Mouse (Mus musculus): ENCODE measurements around the gene Cd300ld5. TPM values are rescaled to one million over a fixed set of nuclear protein-coding genes. Genes with fewer than 3 reads are reported as not detected.

The Cd300ld5 gene
- polyA plus RNA-seq, 1 experiment, result 16.3 TPM

GRCm38 (mm10) chr11:115075859-115076258 lies 38.3 kb upstream of the Cd300ld5 start:
- Histone ChIP-seq H3K27ac (ENCODE audit: insufficient read depth, low read depth, low read length) (no peak overlapping the region), H3K4me3 (ENCODE audit: insufficient read depth, low read length) (no peak overlapping the region), H3K4me1 (ENCODE audit: control insufficient read depth, insufficient read depth, low read length) (peaks cover 34% of the 10 kb centered on the region)
- TF ChIP-seq CTCF (IDR thresholded peaks at IDR 0.05; ENCODE audit: low read depth, low read length) (no peak), POLR2A (IDR thresholded peaks at IDR 0.05; ENCODE audit: borderline replicate concordance, low read depth, low read length) (no peak)

DNA sequence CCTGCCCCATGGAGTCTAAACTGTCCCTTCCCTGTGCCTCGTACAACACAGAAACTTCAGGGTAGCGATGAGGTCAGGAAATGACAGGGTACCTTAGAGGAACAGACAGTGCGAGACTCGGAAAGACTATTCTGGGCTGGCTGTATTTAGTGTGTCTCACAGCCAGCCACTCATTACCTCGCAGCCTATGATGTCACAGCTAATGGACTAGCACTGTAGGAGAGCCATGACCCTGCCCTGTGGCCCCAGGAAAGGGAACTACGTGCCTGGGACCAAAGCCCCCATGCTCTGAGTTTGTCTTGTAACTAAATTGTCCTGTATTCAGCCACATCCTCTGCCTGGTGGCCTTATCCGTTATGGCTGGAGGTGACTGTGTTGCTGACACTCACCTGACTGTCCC lies 37.8 kb upstream of the Cd300ld5 start:
- Histone ChIP-seq H3K4me1 (ENCODE audit: control insufficient read depth, insufficient read depth, low read length) (peaks cover 36% of the 10 kb centered on the region), H3K4me3 (ENCODE audit: insufficient read depth, low read length) (no peak overlapping the region), H3K27ac (ENCODE audit: insufficient read depth, low read depth, low read length) (no peak overlapping the region)
- TF ChIP-seq CTCF (IDR thresholded peaks at IDR 0.05; ENCODE audit: low read depth, low read length) (no peak), POLR2A (IDR thresholded peaks at IDR 0.05; ENCODE audit: borderline replicate concordance, low read depth, low read length) (no peak)

GRCm38 (mm10) chr11:115073002-115073401 lies 35.4 kb upstream of the Cd300ld5 start:
- H3K27ac ChIP-seq (ENCODE audit: insufficient read depth, low read depth, low read length), result peak overlapping the region; percentile 68
- H3K4me1 ChIP-seq (ENCODE audit: control insufficient read depth, insufficient read depth, low read length), result peaks cover 37% of the 10 kb centered on the region
- TF ChIP-seq CTCF (IDR thresholded peaks at IDR 0.05; ENCODE audit: low read depth, low read length) (no peak), POLR2A (IDR thresholded peaks at IDR 0.05; ENCODE audit: borderline replicate concordance, low read depth, low read length) (no peak)

DNA sequence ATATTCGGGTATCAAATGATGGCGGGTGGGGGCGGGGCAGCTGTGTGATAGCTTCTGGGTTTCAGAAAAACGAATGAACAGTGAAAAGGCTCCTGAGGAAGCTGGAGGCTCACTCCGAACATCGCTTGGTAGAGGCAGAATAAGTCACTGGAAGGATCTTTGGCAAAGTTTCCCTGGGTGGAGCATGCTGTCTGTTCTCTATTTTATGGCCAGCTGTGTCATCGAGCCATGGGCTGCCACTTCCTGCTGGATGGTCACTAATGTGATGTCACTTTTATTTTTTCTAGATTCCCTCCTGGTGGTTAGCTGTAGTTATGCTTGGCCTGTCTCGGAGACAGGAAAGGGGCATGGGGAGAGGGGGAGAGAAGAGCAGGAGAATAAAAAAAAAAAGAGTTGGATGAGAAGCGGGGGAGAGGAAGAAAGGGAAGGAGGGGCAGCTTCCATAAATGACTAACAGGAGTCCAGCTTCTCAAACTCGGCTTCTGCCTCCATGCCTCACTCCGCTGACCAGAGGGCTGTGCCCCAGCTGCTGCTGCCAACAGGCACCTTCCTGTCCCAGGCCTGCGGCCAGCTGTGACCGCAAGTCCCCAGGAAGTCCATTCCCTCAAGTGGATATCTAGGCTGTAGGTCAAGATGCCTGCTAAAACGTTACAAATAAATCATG lies 34.2 kb upstream of the Cd300ld5 start:
- TF ChIP-seq POLR2A (IDR thresholded peaks at IDR 0.05; ENCODE audit: borderline replicate concordance, low read depth, low read length) (no peak), CTCF (IDR thresholded peaks at IDR 0.05; ENCODE audit: low read depth, low read length) (no peak)
- peak overlapping the region; percentile 26 for H3K4me3 ChIP-seq (ENCODE audit: insufficient read depth, low read length)
- H3K4me1 ChIP-seq (ENCODE audit: control insufficient read depth, insufficient read depth, low read length), result peaks cover 45% of the 10 kb centered on the region
- peak overlapping the region; percentile 95 for H3K27ac ChIP-seq (ENCODE audit: insufficient read depth, low read depth, low read length)

More at GRCm38 (mm10) chr11:115073002-115073401, 35.4 kb upstream of the Cd300ld5 start:
- H3K4me3 ChIP-seq (ENCODE audit: insufficient read depth, low read length), result no peak overlapping the region

GRCm38 (mm10) chr11:115071015-115071551 lies 33.5 kb upstream of the Cd300ld5 start:
- H3K27ac ChIP-seq (ENCODE audit: insufficient read depth, low read depth, low read length), result peak overlapping the region; percentile 95
- TF ChIP-seq POLR2A (IDR thresholded peaks at IDR 0.05; ENCODE audit: borderline replicate concordance, low read depth, low read length), result no peak
- no peak for TF ChIP-seq CTCF (IDR thresholded peaks at IDR 0.05; ENCODE audit: low read depth, low read length)
- H3K4me1 ChIP-seq (ENCODE audit: control insufficient read depth, insufficient read depth, low read length), result peaks cover 49% of the 10 kb centered on the region
- H3K4me3 ChIP-seq (ENCODE audit: insufficient read depth, low read length), result peak overlapping the region; percentile 26

- Histone ChIP-seq H3K4me3 (ENCODE audit: insufficient read depth, low read length) (no peak overlapping the region), H3K27ac (ENCODE audit: insufficient read depth, low read depth, low read length) (peak overlapping the region; percentile 72), H3K4me1 (ENCODE audit: control insufficient read depth, insufficient read depth, low read length) (peaks cover 40% of the 10 kb centered on the region)
- TF ChIP-seq CTCF (IDR thresholded peaks at IDR 0.05; ENCODE audit: low read depth, low read length), result no peak
- TF ChIP-seq POLR2A (IDR thresholded peaks at IDR 0.05; ENCODE audit: borderline replicate concordance, low read depth, low read length), result no peak
These were observed 29.2 kb upstream of the Cd300ld5 start for GRCm38 (mm10) chr11:115066768-115067167.

GRCm38 (mm10) chr11:115062077-115062476 lies 24.5 kb upstream of the Cd300ld5 start, which contains the start of gene Cd300e:
Gene Cd300e, minus strand, starts transcription at chr11:115062177.
- TF ChIP-seq POLR2A (IDR thresholded peaks at IDR 0.05; ENCODE audit: borderline replicate concordance, low read depth, low read length) (no peak), CTCF (IDR thresholded peaks at IDR 0.05; ENCODE audit: low read depth, low read length) (no peak)
- Histone ChIP-seq H3K27ac (ENCODE audit: insufficient read depth, low read depth, low read length) (peak within 1 kb of the TSS; percentile 30), H3K4me1 (ENCODE audit: control insufficient read depth, insufficient read depth, low read length) (peaks cover 47% of the 10 kb centered on the region), H3K4me3 (ENCODE audit: insufficient read depth, low read length) (no peak within 1 kb of the TSS; the same call in 1 of the 2 replicates)

DNA sequence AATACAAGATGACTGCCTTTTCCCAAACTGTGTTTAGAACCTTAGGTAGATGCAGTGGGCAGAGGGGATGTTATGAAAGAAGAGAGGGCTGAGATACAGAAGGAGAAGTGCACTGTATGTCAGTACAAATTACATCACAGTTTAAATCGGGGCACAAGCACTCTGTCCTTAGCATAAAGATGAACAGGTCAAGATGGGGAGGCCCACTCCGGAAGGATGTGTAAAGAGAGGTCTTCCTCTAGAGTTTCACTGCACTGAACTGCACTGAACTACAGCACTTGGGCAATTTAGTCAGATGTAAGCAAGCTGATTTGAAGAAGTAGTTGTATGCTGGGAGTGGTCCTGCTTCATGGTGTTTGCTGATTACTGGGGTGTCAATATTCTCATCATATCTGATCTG lies 22.2 kb upstream of the Cd300ld5 start:
- TF ChIP-seq POLR2A (IDR thresholded peaks at IDR 0.05; ENCODE audit: borderline replicate concordance, low read depth, low read length) (no peak), CTCF (IDR thresholded peaks at IDR 0.05; ENCODE audit: low read depth, low read length) (no peak)
- H3K27ac ChIP-seq (ENCODE audit: insufficient read depth, low read depth, low read length), result no peak overlapping the region
- no peak overlapping the region for H3K4me3 ChIP-seq (ENCODE audit: insufficient read depth, low read length)
- peaks cover 47% of the 10 kb centered on the region for H3K4me1 ChIP-seq (ENCODE audit: control insufficient read depth, insufficient read depth, low read length)

DNA sequence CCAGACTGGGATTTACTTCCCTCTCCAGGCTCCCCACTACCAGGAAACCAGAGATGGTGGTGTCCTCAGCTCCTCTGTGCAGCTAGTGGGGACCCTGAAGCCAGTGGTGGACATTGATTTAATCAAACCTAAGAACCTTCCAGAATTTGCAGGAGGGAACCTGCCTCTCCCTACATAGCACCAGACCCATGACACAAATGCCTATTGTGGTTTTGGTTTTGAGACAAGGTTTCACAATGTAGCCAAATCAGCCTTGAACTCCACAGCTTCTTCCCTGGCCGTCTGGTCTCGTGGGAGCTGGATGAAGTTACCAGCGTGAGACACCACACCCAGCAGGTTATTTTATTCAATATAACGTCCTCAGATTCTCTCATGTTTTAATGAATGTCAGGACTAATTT lies 21.1 kb upstream of the Cd300ld5 start:
- no peak for TF ChIP-seq POLR2A (IDR thresholded peaks at IDR 0.05; ENCODE audit: borderline replicate concordance, low read depth, low read length)
- TF ChIP-seq CTCF (IDR thresholded peaks at IDR 0.05; ENCODE audit: low read depth, low read length), result no peak
- Histone ChIP-seq H3K4me1 (ENCODE audit: control insufficient read depth, insufficient read depth, low read length) (peaks cover 56% of the 10 kb centered on the region), H3K27ac (ENCODE audit: insufficient read depth, low read depth, low read length) (no peak overlapping the region), H3K4me3 (ENCODE audit: insufficient read depth, low read length) (no peak overlapping the region)

- Histone ChIP-seq H3K4me3 (ENCODE audit: insufficient read depth, low read length) (no peak overlapping the region), H3K27ac (ENCODE audit: insufficient read depth, low read depth, low read length) (no peak overlapping the region), H3K4me1 (ENCODE audit: control insufficient read depth, insufficient read depth, low read length) (peaks cover 29% of the 10 kb centered on the region)
- no peak for TF ChIP-seq CTCF (IDR thresholded peaks at IDR 0.05; ENCODE audit: low read depth, low read length)
- no peak for TF ChIP-seq POLR2A (IDR thresholded peaks at IDR 0.05; ENCODE audit: borderline replicate concordance, low read depth, low read length)
These were observed 17.0 kb upstream of the Cd300ld5 start for GRCm38 (mm10) chr11:115054537-115054936.
